Mouse (Mus musculus) embryonic facial prominence, embryonic 11.5 days (tissue): ENCODE results near the gene Oprd1. TPM values are rescaled to one million over a fixed set of nuclear protein-coding genes. Genes with fewer than 3 reads are reported as not detected.

ENCODE experiments used
- ATAC-seq: fragments of 200-750 bp; cut with Nextera tagmentation; replicated peaks from 2 replicates; pipeline ENCODE4 v1.8.0; 2017; ENCODE audit warnings: low read depth; ENCODE audit not compliant: insufficient number of reproducible peaks, low FRiP score, low TSS enrichment
- DNase-seq: peaks from one replicate; pipeline ENCODE4 v3.0.0-alpha.2; 2015; ENCODE audit warnings: low spot score
- H3K27ac ChIP-seq: fragments of 300-500 bp; sonication (generic); replicated peaks from 2 replicates; pipeline ENCODE4 v1.5.1; 2014; ENCODE audit warnings: mild to moderate bottlenecking, low read depth, low read length, control low read depth
- H3K27me3 ChIP-seq: fragments of 300-500 bp; sonication (generic); 2 replicates; pipeline ENCODE4 v1.6.1; 2014; ENCODE audit warnings: mild to moderate bottlenecking, low read length, moderate library complexity, mixed read lengths; ENCODE audit not compliant: control insufficient read depth, insufficient read depth
- H3K36me3 ChIP-seq: fragments of 300-500 bp; sonication (generic); replicated peaks from 2 replicates; pipeline ENCODE4 v1.6.1; 2014; ENCODE audit warnings: low read depth, mild to moderate bottlenecking, low read length, moderate library complexity, mixed read lengths; ENCODE audit not compliant: control insufficient read depth, insufficient read depth
- H3K4me1 ChIP-seq: fragments of 300-500 bp; sonication (generic); 2 replicates; pipeline ENCODE4 v1.6.1; 2014; ENCODE audit warnings: low read length, mixed read lengths; ENCODE audit not compliant: control insufficient read depth, insufficient read depth
- H3K4me2 ChIP-seq: fragments of 300-500 bp; sonication (generic); 2 replicates; pipeline ENCODE4 v1.6.1; 2014; ENCODE audit warnings: low read depth, mild to moderate bottlenecking, control low read depth, low read length, moderate library complexity
- H3K4me3 ChIP-seq: fragments of 300-500 bp; sonication (generic); 2 replicates; pipeline ENCODE4 v1.5.1; 2014; ENCODE audit warnings: low read depth, low read length, control low read depth
- H3K9ac ChIP-seq: fragments of 300-500 bp; sonication (generic); replicated peaks from 2 replicates; pipeline ENCODE4 v1.6.1; 2014; ENCODE audit warnings: mild to moderate bottlenecking, control low read depth, low read length
- H3K9me3 ChIP-seq: fragments of 300-500 bp; sonication (generic); replicated peaks from 2 replicates; pipeline ENCODE4 v1.6.1; 2016; ENCODE audit warnings: mild to moderate bottlenecking, low read length, inconsistent platforms, mixed read lengths; ENCODE audit not compliant: control insufficient read depth
- WGBS: fragments of 180-500 bp; shearing (Covaris S2); extraction: QIAGEN DNeasy Blood & Tissue Kit; methylation state at CpG from one replicate; pipeline ENCODE4 v1.1.7; 2014; 5-methylcytosine and 5-hydroxymethylcytosine counted together
- polyA plus RNA-seq: library from polyadenylated mRNA; unstranded; fragments of >200 nt; fragmentation: Nextera tagmentation; extraction: Ambion mirVana; gene quantifications from 2 replicates; pipeline ENCODE4 v1.2.1, GENCODE M21; 2014

Gene Oprd1
- polyA plus RNA-seq, 1 experiment from 2014 or later: 0.18 TPM

DNA sequence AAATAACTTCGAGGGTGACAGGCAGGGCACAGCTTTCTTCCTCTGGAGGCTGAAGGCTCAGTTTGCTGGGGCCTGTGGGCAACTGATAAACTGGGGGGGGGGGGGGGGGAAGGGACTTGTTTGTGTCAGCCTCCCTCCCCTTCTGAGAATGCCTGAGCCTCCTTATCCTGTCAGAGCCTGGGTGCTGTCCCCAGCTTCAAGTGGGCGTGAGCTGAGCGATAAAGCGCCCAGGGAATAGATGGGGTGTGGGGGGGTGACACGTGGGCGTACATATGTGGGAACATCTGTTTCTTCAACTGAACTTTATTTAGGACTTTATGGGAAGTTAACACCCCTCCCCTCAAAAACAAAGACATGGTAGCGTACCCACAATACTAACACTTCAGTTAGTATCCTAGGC, 66.8 kb downstream of the Oprd1 start:
- WGBS: 75% methylated on average over 7 of the region's 7 CpGs
- Histone ChIP-seq H3K36me3 (no peaks in the 10 kb centered on the region), H3K9ac (no peak overlapping the region), H3K9me3 (no peaks in the 10 kb centered on the region), H3K4me3 (no peak overlapping the region), H3K27me3 (no peaks in the 10 kb centered on the region), H3K4me1 (peaks cover 2% of the 10 kb centered on the region), H3K27ac (no peak overlapping the region), H3K4me2 (no peak overlapping the region)
- DNase-seq (no peak), ATAC-seq (no peak)

DNA sequence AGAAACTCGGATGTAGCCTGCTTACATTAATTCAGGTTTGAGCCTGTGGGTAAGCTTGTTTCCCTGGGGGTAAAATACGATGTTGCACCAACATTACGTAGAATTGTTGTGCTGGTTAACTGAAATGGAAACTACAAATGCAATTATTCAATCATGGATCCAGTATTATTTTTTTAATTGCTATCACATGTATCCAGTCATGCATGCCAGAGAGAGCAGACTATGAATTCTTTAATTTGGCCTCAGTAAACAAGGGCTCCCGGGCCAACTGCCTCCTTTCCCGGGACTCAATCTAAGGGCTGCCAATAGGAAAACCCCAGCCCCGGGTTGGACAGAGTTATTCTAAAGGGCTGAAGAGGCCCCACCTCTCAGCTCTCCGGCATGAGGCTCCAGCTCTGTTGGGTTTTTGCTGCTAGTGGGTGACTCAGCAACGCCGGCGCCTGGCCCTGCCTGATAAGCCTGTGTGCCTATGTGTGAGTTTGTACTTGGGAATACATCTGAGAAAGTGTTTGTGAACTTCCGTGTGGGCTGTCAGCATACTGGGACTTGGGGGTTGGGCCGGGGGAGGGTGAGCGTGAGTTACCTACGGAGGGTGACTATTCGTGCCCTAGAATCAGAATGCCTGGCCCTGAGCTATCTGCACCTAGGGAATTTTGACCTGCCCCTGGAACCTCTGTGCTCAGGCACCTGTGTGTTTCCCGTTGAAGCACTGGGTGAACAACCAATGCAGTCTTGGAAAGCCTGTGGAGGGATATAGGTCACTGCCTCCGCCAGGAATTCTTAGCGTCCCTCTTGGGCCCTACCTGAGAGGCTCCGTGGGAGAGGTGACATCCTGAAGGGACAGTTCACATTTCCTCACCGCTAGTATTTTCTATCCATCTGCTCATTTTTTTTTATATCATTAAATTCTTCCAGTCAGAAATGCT, 67.5 kb downstream of the Oprd1 start:
- peak; percentile 44 for DNase-seq
- Histone ChIP-seq H3K27me3 (no peaks in the 10 kb centered on the region), H3K9ac (no peak overlapping the region), H3K4me2 (no peak overlapping the region), H3K27ac (no peak overlapping the region), H3K9me3 (no peaks in the 10 kb centered on the region), H3K4me1 (peaks cover 2% of the 10 kb centered on the region), H3K4me3 (no peak overlapping the region), H3K36me3 (no peaks in the 10 kb centered on the region)
- ATAC-seq: no peak
- WGBS: 21% methylated on average over 20 of the region's 20 CpGs

DNA sequence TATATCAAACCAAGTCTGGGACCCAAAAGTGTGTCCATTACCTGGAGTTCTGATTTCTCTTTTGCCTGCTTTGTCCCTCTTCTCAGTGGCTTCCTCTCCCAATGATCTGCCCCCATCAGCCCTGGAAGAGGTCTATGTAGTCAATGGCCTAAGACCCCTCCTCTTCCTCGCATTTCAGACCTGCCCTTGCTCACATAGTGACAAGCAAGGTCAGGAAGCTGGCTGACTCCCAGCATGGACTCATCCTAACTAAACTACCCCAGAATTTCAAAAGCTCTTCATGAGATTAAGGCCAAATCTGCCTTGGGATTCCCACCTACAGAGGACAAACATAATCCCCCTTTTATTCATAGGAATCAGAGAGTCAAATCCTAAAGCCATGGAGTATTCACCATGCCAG, 68.5 kb downstream of the Oprd1 start:
- Histone ChIP-seq H3K4me2 (no peak overlapping the region; the same call in 1 of the 2 replicates), H3K4me1 (peaks cover 2% of the 10 kb centered on the region), H3K27me3 (no peaks in the 10 kb centered on the region), H3K9ac (no peak overlapping the region), H3K4me3 (no peak overlapping the region), H3K36me3 (no peaks in the 10 kb centered on the region), H3K9me3 (no peaks in the 10 kb centered on the region), H3K27ac (no peak overlapping the region)
- no peak for ATAC-seq
- no peak for DNase-seq
- 42% methylated on average over 1 of the region's 1 CpGs for WGBS

DNA sequence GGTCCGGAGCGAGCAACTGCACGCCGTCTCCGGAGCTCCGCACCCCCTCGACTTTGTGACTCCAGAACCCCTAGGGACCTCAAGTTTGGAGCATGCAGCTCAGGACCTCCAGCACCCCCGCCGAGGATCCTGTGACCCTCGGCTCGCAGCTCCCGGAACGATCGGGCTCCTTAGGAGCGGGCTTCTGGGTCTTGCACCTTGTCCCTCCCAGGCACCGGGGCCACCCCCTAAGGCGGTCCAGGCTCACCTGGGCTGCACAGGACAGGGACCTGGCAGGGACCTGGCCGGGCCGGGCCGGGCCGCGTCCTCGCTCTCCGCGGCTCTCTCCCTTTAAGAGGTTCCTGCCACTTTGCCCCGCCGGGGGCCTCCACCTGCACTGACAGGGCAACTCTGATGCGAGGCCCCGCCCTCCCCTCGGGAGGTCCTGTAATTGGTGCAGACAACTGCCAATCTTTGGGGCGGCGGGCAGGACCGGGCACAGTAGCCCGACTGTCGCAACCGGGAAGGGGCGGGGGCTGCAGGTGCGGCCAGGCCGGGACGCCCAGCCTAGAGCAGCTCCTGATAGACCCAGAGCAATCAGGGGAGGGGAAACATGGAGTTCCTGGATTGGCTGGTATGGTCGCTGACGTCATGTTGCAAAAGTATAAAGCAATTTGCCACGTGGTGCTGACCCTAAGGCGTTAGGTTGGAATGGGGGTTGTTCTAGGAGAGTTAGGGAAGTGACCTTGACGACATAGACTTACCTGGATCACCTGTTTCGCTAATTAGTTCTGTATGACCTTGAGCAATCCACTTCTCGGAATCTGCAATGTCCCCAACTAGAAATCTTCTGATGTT, 69.1 kb downstream of the Oprd1 start, which contains the start of gene Epb41:
Epb41 (minus strand) TSS at position 389 of the 837 bp plus-strand sequence.
- Histone ChIP-seq H3K27me3 (no peaks in the 10 kb centered on the region), H3K9ac (peak within 1 kb of the TSS; percentile 72), H3K4me1 (peaks cover 2% of the 10 kb centered on the region), H3K4me3 (peak within 1 kb of the TSS; percentile 77), H3K36me3 (no peaks in the 10 kb centered on the region), H3K27ac (no peak within 1 kb of the TSS), H3K4me2 (peak within 1 kb of the TSS; percentile 99), H3K9me3 (no peaks in the 10 kb centered on the region)
- 2% methylated on average over 47 of the region's 47 CpGs for WGBS
- ATAC-seq (peak; percentile 94), DNase-seq (peak; percentile 93)

DNA sequence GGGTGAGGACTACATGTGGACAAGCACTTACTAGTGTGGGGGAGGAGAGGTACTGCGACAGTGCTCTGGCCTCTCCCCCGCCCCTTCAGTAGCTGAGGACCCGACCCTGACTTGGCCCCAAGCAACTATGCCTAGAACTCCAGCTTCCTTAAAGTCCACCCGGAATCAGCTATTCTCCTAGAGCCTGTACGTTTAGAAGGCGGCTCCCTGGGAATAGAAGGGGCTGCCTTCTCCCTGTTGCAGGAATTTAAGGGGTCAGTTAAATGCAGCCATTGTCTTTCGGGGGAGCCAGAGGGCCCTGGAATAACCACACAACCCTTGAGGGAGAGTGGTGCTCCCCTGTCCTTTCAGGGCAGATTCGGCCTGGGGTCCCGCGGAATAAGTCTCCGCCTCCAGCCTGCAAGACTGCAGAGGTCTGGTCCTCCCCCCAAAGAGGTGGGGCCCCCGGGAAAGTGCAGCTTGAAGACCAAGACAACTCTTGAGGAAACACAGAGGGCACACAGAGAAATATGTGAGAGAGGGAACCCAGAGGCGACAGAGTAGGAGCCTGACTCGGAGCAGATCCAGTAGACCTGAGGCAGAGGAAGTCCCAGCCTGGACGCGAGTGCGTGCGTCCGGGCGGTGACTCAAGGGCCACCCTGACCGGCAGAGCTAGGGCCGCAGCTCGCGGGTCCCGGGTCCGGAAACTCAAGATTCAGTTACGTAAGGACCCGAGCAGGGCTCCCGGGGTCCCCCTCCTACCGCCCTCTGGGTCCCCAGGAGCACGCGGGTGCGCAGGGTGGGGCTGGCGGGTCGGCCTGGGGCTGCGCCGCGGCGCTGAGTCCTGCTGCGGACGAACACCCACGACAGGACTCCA, 70.0 kb downstream of the Oprd1 start, which contains the start of gene Gm10300:
Gm10300 (plus strand) TSS at position 621 of the 856 bp plus-strand sequence.
- ATAC-seq: peak; percentile 41

DNA sequence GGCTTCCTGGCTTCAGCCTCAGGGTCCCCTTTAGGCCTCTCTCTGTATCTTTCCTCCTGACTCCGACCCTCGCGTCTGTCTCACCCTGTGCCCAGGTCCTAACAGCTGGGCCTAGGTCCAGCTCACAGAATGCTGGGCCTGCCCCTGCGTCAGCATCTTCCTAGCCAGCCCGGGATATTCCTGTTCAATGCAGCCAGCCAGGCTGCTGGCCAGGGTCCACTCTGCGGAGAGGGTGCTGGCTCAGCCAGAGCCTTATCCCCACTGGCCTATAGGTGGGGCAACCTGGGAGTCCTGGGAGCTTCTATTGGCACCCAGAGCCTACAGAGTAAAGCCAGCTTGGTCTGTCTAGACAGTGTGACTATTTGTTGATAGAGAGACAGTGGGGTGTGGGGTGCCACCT, 71.3 kb downstream of the Oprd1 start:
- no peak overlapping the region for H3K4me2 ChIP-seq
- H3K4me3 ChIP-seq: no peak overlapping the region
- H3K27ac ChIP-seq: no peak overlapping the region
- H3K36me3 ChIP-seq: no peaks in the 10 kb centered on the region
- WGBS: 62% methylated on average over 6 of the region's 6 CpGs
- H3K4me1 ChIP-seq: no peaks in the 10 kb centered on the region; the same call in 1 of the 2 replicates
- DNase-seq (no peak), ATAC-seq (no peak)
- H3K9me3 ChIP-seq: no peaks in the 10 kb centered on the region
- H3K27me3 ChIP-seq: no peaks in the 10 kb centered on the region
- no peak overlapping the region for H3K9ac ChIP-seq

More for the DNA sequence above, 70.0 kb downstream of the Oprd1 start, which contains the start of gene Gm10300:
- DNase-seq: peak; percentile 38
- WGBS: 0% methylated on average over 41 of the region's 42 CpGs
- H3K9me3 ChIP-seq: no peaks in the 10 kb centered on the region
- H3K4me3 ChIP-seq: peak within 1 kb of the TSS; percentile 77
- H3K4me1 ChIP-seq: peaks cover under 1% of the 10 kb centered on the region
- H3K9ac ChIP-seq: peak within 1 kb of the TSS; percentile 72
- no peak within 1 kb of the TSS for H3K27ac ChIP-seq
- peak within 1 kb of the TSS; percentile 99 for H3K4me2 ChIP-seq
- H3K27me3 ChIP-seq: no peaks in the 10 kb centered on the region
- no peaks in the 10 kb centered on the region for H3K36me3 ChIP-seq

DNA sequence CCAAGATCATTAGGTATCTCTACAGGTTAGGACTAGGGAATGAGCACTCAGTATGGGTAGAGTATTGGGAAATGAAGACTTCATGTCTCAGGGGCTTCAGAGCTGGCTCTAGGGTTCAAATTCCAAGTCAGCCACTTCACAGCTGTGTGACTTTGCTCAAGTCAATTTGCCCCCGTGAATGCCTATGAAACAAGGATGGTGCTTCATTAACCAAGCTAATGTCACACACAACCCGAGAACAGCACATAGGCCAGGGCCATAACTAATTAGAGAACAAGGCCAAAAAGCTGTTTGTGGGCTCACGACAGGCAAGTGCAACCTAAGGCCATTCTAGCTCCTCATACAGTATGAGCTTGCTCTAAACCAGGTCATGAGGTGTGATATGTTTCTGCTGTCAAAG, 72.1 kb downstream of the Oprd1 start:
- no peaks in the 10 kb centered on the region; the same call in 1 of the 2 replicates for H3K4me1 ChIP-seq
- H3K4me2 ChIP-seq: no peak overlapping the region
- H3K27ac ChIP-seq: no peak overlapping the region
- no peak overlapping the region for H3K4me3 ChIP-seq
- no peaks in the 10 kb centered on the region for H3K9me3 ChIP-seq
- H3K36me3 ChIP-seq: no peaks in the 10 kb centered on the region
- DNase-seq: no peak
- no peaks in the 10 kb centered on the region for H3K27me3 ChIP-seq
- 75% methylated on average over 3 of the region's 3 CpGs for WGBS
- no peak overlapping the region for H3K9ac ChIP-seq
- ATAC-seq: no peak
